In genomic region chr5:75283841-75284240, GRCm38 (mm10) we compare ENCODE assay signal across 14 mouse cellular contexts.
DNase-seq lines count a peak whose midpoint lies in the region.
"Had no signal": no experiment of that assay in that cellular context is flagged by ENCODE, and none has a peak within 500 bp of the region (broad histone marks: within the 10 kb centered on the region; RNA-seq: fewer than 3 reads in every experiment).

No protein-coding gene starts in this region.

- DNase-seq in layer of hippocampus, adult 9-11 months, result peak; percentile 9
- no peak for DNase-seq in layer of hippocampus, adult 11-12 months (ENCODE audit: low spot score)
- DNase-seq in right cerebral cortex, adult 18-20 months, result peak; percentile 32
- no peak for DNase-seq in right cerebral cortex, postnatal 4 days
- DNase-seq in right cerebral cortex, postnatal 14 days, result peak; percentile 11
- no peak for DNase-seq in adrenal gland, postnatal 4 days (ENCODE audit: low spot score in 2 of 2)
- no peak for DNase-seq in thymus, postnatal 25 days
- DNase-seq: adrenal gland, postnatal 14 days; cerebellum, adult 11 months; cerebellum, adult 8-10 months; cerebellum, postnatal 14 days; gastrocnemius, postnatal 36 days; heart, postnatal 10 days; heart, postnatal 4 days had no signal

Comparison
In these comparisons a context has a peak if more than half of its experiments do, and no peak if none do; other contexts are left out.
1. DNase-seq: peak in layer of hippocampus, adult 9-11 months (single experiment), right cerebral cortex, adult 18-20 months (single experiment) and right cerebral cortex, postnatal 14 days (single experiment); none in layer of hippocampus, adult 11-12 months (single experiment), right cerebral cortex, postnatal 4 days (single experiment), adrenal gland, postnatal 4 days (0 of 2) and thymus, postnatal 25 days (single experiment).